Mouse (Mus musculus) MEL (cell line): ENCODE measurements around the gene Osgin1.

Source experiments
- CHD1 ChIP-seq: IDR thresholded peaks from 2 replicates; pipeline ENCODE4 v1.6.1; 2012; ENCODE audit warnings: low read depth, mild to moderate bottlenecking, inconsistent platforms, low read length, improper control_type of control experiment
- CHD2 ChIP-seq: IDR thresholded peaks from 2 replicates; pipeline ENCODE4 v1.6.1; 2011; ENCODE audit warnings: low read length, improper control_type of control experiment
- CTCF ChIP-seq, 3 experiments: IDR thresholded peaks in 2 of 3; conservative IDR thresholded peaks in 1 of 3; 2 replicates each; pipeline ENCODE4 v1.5.1; 2011 to 2012; ENCODE audit warnings: low read length in 3 of 3, low read depth in 2 of 3, mild to moderate bottlenecking in 2 of 3, improper control_type of control experiment in 1 of 3, inconsistent platforms in 1 of 3, mixed read lengths in 1 of 3, moderate library complexity in 1 of 3; ENCODE audit not compliant: control insufficient read depth in 1 of 3, insufficient read depth in 1 of 3, poor library complexity in 1 of 3, severe bottlenecking in 1 of 3
- EP300 ChIP-seq, 2 experiments: IDR thresholded peaks; 2 replicates each; pipeline ENCODE4 v1.6.1; 2011; ENCODE audit warnings: improper control_type of control experiment in 2 of 2, low read length in 2 of 2, low read depth in 1 of 2, mild to moderate bottlenecking in 1 of 2
- HCFC1 ChIP-seq: IDR thresholded peaks from 2 replicates; pipeline ENCODE4 v1.6.1; 2012; ENCODE audit warnings: low read depth, mild to moderate bottlenecking, inconsistent platforms, low read length, improper control_type of control experiment, moderate library complexity
- POLR2A ChIP-seq, 2 experiments: IDR thresholded peaks; 2 replicates each; pipeline ENCODE4 v1.6.1; 2011 to 2012; ENCODE audit warnings: low read length in 2 of 2, mild to moderate bottlenecking in 2 of 2, control low read depth in 1 of 2, improper control_type of control experiment in 1 of 2, low read depth in 1 of 2, moderate library complexity in 1 of 2; ENCODE audit not compliant: control insufficient read depth in 1 of 2, insufficient read depth in 1 of 2, poor library complexity in 1 of 2
- UBTF ChIP-seq: IDR thresholded peaks from 2 replicates; pipeline ENCODE4 v1.6.1; 2012; ENCODE audit warnings: low read depth, mild to moderate bottlenecking, inconsistent platforms, low read length, improper control_type of control experiment, moderate library complexity, borderline replicate concordance; ENCODE audit not compliant: insufficient read depth
- USF1 ChIP-seq: IDR thresholded peaks from 2 replicates; pipeline ENCODE4 v1.6.1; 2014; ENCODE audit warnings: low read depth, mild to moderate bottlenecking, inconsistent platforms, low read length, improper control_type of control experiment, moderate library complexity

GRCm38 (mm10) chr8:119437506-119437905 lies 3.6 kb downstream of the Osgin1 start:
- TF ChIP-seq CTCF (IDR thresholded peaks at IDR 0.05 in 2 of 3, conservative IDR thresholded peaks at IDR 0.05 in 1 of 3; ENCODE audit: control insufficient read depth in 1 of 3, insufficient read depth in 1 of 3, low read depth in 2 of 3, low read length in 3 of 3, poor library complexity in 1 of 3, severe bottlenecking in 1 of 3) (no peak), USF1 (no peak), POLR2A (IDR thresholded peaks at IDR 0.05; ENCODE audit: control insufficient read depth in 1 of 2, insufficient read depth in 1 of 2, low read depth in 1 of 2, low read length in 2 of 2, poor library complexity in 1 of 2) (no peak), EP300 (IDR thresholded peaks at IDR 0.05; ENCODE audit: low read depth in 1 of 2, low read length in 2 of 2) (no peak), CHD2 (no peak), UBTF (no peak), HCFC1 (no peak), CHD1 (no peak)
